Mouse (Mus musculus) left cerebral cortex, adult 8-10 months (tissue): ENCODE data around the gene Gm4881. TPM values are rescaled to one million over a fixed set of nuclear protein-coding genes. Genes with fewer than 3 reads are reported as not detected.

ENCODE experiments used
- DNase-seq, 2 experiments: peaks; one replicate each; pipeline ENCODE4 v3.0.0; 2022; ENCODE audit warnings: low spot score in 2 of 2
- total RNA-seq, 4 experiments: library from RNA; stranded (reverse); gene quantifications; 2 replicates each; pipeline ENCODE4 v1.2.4; 2022

Gene Gm4881
- not detected for total RNA-seq

DNA sequence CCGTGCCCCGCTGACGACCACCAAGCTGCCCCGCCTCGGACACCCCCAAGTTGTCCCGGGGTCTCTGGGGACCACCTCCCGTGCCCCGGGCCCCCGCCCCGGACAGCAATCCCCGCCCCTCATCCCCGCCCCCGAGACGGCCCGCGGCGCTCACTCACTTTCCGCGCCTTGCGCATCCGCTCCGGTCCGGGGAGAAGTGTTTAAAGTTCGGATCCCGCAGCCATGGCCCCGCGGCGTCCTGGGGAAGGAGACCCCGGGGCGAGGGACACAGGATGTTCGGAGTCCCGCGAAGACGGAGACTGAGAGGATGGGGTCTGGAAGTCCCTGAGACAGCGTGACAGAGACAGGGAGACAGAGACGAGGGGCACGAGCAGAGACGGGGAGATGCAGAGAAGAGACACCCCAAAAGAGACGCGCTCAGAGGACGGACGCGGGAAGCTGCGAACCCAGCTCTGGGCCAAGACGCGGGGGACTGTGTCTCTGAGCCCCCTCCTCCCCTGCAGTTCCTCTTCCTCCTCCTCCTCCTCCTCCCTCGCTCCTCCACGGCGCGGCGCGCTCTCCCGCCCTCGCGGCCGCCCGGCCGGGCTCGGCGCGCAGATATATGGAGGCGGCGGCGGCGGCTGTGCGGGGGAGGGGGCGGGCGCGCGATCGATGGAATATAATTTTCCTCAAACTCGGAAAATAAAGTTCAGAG lies at the start of gene Gm4881:
Gene Gm4881 (minus strand): TSS at position 238 of the 694 bp plus-strand sequence.
- DNase-seq, result no peak

DNA sequence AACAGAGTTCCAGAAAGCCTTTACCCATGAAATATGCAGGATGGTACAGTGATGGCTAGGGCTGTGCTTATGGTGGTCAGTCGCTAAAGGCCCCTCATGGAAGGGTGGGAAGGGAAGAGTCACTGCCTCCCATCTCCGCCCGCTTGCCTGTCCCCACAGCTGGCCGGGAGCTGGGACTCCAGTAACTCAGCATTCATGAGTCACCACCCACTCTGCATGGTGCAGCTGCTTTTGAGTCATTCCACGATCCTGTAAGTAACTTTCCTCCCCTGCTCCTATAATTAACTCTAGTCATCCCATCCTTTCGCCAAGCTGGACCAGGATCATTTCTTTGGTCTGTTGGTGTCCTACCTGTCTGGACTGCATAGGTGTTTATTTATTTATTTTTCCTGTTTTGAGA lies 48.8 kb upstream of the Gm4881 start:
- peak in 1 of 2 experiments; percentile 76 for DNase-seq

DNA sequence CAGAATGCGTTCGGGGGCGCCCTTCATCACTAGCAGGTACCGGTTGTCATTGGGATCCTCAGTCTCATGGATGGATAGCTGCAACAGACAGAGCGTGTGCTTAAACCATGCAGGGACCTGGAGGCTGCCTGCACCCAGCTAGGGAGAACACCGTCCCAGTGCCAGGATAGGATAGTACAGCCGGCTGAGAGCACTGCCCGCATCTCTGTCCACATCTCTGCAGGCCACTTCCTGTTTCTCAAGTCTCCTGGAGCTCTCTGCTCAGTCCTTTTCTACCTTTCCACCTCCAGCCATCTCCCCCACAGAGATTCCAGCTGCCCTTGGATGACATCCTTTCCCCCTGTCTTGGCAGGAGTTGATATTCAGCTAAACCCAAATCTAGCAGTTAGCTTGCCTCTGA lies 46.2 kb upstream of the Gm4881 start:
- DNase-seq, result no peak

DNA sequence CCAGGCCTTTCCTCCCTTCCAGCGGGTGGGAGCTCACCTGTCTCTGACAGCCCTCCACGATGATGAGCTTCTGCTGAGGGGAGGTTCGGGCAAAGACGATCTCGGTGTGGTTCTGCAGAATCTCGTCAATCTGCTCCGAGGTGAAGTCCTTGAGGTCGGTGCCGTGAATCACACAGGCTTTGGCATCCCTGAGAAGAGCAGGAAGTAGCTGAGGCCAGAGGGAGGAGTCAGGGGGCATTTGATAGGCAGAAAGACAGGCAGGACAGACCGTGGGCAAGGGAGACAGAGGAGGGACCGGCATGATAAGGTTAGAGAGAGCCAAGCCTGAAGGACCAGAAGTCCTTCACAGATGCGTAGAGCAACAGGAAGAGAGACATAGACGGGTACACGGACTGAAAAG lies 43.6 kb upstream of the Gm4881 start:
- DNase-seq, result no peak

DNA sequence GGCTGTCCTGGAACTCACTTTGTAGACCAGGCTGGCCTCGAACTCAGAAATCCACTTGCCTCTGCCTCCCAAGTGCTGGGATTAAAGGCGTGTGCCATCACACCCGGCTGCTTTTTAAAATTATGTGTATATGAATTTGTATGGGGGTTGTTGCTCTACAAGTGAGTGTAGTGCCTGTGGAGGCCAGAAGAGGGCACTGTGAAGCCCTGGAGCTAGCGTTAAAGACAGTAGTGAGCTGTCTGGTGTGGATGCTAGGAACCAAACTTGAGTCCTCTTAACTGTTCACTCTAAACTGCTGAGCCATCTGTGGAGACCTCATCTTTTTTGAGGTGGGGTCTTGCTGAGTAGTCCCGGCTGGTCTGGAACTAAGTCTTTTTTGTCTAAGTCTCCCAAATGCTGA lies 41.5 kb upstream of the Gm4881 start:
- no peak for DNase-seq

DNA sequence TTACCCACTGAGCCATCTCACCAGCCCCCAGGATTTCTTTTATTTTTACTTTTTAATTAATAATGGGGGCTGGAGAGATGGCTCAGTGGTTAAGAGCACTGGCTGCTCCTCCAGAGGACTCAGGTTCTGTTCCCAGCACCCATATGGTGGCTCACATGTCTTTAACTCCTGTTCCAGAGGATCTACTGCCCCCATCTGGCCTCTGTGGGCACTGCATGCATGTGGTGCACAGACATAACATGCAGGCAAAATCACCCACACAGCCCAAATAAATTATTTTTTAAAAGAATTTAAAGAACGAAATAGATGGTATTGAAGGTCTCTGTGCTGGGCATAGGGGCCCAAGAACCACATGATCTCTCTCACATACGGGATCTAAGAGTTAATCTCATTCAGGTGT lies 40.0 kb upstream of the Gm4881 start:
- no peak for DNase-seq

DNA sequence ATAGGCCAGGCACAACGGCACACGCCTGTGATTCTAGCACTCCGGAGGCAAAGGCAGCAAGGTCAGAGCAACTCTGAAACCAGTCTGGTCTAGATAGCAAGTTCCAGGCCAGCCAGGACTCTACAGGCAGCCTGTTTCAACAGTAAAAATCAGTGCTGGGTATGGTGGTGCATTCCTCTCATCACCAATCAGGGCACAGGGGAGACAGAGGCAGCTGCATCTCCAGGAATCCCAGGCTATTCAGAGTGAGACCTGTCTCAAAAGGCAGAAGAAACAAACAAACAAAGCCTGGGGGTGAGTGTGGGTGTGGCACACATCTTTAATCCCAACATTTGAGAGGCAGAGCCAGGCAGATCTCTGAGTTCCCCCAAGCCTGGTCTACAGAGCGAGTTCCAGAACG lies 39.1 kb upstream of the Gm4881 start:
- DNase-seq, result no peak

DNA sequence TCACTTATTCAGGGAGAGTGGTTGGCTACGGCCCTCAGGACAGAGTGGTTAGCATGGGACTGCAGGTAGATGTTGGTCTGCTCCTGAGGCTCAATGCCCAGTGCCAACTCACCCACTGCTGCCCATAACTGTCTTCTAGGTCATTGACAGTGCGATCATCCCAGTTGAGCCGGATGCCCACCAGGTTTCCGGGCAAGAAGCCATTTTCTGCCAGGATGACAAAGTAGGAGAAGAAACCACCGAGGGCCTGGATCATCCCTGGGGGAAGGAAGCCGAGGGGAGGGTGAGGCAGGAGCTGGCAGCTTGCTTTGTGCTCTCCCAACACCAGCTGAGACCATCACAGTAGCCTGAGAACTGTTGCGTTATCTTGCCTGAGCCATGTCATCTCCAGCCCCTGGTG lies 36.1 kb upstream of the Gm4881 start:
- peak in 1 of 2 experiments; percentile 1 for DNase-seq

DNA sequence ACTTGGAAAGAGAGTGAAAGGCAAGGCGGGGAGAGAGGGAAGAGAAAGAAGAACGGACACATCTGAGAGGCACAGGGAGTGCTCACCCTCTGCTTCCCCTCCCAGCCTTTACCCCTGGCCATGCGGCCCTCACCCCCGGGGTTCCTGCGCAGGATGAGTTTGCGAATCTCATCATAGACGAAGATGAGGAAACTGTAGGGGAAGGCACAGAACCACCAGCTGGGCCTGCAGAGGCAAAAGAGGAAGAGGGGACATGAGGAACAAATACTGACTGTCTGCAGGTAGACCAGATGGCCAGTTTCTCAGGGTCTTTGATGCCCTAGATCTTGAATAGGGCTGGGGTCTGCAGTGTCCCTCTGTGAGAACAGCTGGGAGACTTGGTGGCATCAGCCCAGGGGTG lies 34.5 kb upstream of the Gm4881 start:
- DNase-seq, result no peak

DNA sequence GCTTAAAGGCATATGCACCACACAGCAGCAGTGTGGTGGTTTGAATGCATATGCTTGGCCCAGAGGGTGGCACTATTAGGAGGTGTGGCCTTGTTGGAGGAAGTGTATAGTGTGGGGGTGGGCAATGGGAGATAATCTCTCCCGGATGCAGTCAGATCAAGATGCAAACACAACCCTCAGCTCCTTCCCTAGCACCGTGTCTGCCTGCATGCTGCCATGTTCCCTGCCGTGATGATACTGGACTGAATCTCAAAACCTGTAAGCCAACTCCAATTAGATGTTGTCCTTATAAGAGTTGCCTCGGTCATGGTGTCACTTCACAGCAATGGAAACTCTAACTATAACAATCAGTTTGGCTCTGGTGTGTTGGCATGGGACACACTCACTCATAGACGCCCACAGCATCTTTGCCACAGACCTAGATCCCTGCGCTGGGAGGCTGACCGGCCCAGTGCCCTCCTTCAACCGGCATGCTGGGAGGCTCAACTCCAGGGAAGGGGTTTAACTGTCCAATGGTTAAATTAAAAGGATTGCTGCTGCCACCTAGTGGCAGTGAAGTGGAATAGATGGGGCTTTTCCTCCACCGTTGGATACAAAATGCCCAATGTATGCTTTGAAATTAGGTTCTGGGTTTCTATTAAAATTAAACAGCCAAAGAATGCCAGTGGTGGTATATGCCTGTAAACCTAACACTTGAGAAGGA lies 30.8 kb upstream of the Gm4881 start:
- DNase-seq, result peak in 1 of 2 experiments; percentile 37

DNA sequence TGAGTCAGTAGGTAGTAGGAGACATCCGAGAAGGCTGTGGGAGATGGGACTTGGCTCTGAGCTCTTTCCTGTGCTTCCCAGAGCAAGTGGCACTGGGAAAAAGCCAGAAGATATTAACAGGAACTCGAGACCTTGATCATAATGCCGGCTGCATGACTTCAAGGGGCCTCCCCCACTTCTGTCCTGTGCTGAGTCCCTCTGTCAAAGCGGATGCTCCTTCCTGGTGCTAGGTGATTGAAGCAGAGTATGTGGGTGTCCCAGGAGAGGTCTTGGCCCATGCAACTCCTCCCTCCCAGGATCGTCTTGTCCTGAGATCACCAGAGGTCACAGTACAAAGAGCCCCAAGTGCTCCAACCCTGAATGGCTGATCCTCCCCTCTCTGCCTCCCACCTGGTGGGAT lies 29.6 kb upstream of the Gm4881 start:
- no peak for DNase-seq

DNA sequence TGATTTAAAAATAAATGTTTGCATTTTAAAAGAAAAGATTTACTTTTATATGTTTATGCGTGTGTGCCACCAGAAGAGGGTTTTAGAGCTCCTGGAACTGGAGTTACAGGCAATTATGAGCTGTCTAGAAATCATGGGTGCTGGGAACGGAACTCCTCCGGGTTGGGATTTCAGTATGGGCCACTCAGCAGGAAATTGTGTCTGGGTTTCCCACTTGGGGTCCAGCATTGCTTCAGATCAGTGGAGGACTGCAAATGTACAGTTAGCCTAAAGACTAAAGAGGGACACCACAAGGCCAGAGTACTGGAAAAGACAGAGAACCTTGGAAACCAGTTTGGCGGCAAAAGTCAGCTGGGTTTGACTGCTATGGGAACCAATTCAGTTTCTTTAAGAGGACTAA lies 28.9 kb upstream of the Gm4881 start:
- no peak for DNase-seq

DNA sequence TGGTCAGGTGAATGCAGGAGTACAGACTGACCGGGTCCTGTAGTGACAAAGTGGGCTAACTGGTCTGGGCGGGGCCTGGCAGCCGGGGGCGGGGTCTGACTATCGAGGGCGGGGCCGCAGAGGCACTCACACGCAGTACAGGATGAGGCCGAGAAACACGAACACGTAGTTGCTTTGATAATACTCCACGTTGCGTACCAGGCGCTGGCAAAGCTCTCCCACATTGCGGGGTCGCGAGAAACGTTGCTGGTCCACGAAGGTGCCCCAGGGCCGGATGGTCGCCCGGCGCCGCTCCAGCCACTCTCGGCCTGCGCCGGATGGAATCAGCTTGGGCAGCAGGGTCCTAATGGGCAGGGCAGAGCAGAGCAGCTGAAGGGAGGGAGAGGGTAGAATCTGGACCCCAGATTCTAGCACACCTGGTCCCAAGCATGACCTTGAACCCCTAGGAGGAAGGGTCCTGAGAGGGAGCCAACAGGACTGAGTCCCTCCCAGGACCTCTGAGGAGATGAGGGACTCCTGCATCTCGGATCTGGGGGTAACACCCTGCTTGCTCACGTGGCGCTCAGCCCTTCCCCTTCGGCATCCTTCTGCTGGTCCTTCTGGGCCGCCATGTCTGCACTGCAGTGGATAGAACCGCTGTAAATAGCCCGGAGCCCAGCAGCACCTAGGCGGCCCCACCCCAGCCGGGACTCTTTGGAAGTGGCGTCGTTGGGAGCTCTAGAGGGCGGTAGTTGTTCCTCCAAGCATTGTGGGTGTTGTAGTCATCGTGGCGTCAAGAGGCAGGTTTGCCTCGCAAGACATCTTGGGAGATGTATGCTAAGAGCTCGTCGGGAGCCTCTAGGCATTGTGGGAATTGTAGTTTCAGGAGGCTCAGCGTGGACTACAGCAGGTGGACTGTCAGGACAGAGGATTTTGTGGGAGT lies 27.9 kb upstream of the Gm4881 start, which contains the start of gene Rabac1:
Gene Rabac1 (minus strand): TSS at position 783 of the 922 bp plus-strand sequence.
- peak; percentile 89 to 97 for DNase-seq

DNA sequence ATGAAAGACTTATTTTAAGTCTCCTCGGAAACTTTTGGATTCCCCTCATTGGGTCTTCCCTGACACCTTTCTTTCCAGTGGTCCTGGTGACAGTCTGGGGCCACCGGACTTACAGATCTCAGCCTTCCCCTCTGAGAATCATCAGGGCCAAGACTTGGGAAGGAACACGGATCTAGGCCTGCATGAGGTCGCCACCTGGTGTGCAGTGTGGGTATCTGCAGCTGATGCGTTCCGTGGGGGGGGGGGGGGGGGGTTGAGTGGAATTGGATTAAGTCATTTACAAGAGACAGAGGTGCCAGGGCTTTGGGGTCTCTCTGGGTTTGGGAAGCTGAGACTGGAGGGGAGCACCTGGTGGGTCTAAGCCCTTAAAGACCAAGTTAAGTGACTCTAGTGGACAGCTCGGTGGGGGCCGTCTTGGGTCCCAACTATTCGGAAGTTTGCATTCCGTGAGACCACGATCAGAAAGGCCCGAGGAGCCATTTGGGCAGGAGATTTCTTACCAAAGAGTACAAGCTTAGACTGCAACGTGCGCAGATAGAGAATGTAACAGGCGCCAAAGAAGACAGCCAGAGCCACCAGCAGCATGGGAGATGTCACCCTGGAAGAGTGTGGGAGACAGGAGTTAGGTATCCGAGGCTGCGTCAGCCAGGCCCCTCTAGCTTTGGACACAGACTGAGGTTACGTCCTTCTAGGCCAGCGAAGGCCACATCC lies 27.1 kb upstream of the Gm4881 start:
- no peak for DNase-seq

DNA sequence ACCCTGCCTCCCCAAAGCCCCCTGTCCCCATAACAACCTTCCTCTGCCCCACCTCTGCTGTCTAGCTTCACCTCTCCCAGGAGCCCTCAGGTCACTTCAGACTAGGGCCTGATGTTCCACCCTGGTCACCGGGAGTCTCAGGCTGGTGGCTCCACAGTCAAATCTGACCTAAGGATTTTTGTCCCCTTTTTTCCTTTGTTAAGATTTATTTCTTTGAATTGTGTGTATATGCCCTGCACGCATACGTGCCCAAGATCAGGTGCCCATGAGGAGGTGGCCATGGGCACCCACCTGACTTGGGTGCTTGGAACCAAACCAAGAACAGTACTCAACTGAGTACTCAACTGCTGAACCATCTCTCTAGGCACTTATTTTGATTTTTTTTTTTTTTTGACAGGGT lies 26.0 kb upstream of the Gm4881 start:
- no peak for DNase-seq

DNA sequence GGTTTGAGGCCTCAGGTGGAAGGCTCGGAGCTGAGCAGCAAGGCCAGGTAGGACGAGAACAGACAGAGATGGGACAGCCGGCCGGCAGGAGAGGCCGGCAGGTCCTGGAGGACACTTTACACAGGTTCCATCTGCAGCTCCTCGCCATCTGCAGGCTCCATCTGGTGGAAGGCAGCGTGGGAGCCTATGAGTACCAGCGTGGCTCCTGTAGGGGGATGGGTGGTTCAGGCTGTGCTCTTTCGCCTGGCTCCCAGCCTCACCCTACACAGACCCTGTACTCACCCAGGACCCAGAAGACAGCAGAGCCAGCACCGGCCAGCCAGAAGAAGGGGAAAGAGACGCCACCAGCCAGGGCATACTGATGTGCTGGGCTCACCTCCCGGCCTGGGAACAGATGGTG lies 25.5 kb upstream of the Gm4881 start:
- peak in 1 of 2 experiments; percentile 61 for DNase-seq

DNA sequence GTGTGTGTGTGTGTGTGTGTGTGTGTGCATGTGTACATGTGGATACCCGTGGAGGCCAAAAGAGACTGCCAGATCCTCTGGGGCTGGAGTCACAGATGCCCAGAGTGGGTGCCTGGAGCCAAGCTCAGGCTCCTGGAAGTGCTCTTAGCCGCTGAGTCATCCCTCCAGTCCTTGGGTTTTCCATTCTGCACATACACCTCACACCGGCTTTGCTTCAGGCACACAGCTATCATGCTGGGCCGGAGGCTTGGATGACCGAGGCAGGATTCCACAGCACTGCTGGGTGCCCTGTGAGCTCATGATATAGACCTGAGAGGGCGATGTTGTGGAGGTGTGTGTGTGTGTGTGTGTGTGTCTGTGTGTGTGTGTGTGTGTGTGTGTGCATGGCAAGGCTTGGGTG lies 24.2 kb upstream of the Gm4881 start:
- no peak for DNase-seq

DNA sequence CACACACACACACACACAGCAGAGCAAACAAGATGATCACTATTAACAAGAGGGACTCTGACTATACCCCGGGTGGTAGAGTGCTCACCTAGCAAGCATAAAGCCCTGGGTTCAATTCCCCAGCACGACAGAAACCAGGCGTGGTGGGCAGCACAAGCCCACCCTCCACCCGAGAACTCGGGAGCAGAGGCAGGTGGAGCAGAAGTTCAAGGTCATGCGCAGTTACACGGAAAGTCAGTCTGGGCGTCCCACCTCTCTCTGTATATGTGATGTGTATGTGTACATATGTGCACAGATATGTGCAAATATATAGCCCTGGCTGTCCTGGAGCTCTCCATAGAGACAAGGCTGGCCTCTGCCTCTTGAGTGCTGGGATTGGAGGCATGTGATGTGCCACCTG lies 23.7 kb upstream of the Gm4881 start:
- DNase-seq, result no peak

DNA sequence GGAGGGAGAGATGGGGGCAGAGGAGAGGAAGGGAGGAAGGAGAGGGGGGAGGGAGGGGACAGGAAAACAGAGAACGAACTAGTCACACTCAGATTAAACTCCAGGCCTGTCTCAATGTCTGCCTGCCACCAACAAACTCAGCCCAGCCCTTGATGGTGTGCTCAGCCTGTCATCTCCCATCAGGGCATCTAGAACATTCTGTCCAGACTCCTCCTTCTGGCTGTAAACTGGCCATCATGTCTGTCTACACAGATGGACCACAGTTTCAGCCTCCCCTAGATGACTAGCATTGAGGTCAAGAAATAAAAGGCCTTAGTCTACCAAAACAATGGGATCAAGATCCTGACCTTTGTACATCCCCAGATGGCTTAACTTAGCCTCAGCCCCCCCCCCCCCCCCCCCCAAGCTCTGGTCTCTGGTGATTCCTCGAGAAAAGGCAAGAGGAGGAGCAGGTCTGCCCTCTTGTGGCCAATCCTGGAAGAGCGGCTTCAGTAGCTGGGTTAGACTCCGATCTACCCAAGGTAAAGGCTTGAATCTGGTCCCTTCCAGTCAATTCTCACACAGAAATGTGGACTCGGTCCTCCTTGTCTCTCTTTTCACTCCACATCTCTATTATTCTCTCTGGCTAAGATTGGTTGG lies 20.7 kb upstream of the Gm4881 start:
- peak; percentile 67 to 88 for DNase-seq

DNA sequence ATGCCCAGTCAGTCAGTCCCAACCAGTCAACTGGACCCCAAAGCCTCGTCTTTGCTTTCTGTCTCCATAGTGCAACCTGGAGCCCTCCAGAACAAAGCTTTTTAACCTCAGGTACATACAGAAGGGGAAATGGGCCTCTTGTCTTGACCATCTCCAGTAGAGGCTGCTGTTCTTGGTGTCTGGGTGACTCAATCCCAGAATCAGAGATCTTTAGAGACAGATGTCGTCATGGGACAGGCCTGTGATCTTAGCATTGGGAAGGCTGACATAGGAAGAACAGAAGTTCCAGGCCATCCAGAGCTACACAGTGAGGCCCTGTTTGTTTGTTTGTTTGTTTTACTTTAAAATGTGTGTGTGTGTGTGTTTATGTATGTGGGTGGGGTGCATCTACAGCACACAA lies 20.0 kb upstream of the Gm4881 start:
- no peak for DNase-seq

DNA sequence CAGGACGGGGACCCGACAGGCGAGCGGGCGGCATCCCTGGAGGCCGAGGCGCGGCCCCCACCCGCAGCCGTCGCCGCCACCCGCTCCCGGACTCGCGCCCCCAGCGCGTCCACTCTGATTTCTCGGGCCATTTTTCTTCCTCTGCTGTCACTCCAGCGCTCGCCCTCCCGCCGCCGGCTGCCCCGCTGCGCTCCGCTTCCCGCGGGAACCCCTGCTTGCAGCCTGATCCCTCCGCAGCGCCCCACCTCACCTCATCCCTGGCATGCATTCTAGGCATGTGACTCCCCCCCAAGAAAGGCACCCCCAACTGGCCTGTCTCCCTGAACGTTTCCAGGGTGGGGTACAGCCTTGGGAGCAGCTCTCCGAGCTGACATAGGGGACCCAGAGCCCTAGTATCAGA lies 10.9 kb upstream of the Gm4881 start:
- no peak for DNase-seq
